Mouse (Mus musculus) midbrain, embryonic 16.5 days (tissue): ENCODE measurements at regions not wholly inside any gene's neighbourhood (a gene's known extent, or its start where the extent isn't known, plus 50 kb on each side); places are given as distances from the start of the nearest gene placed in this dataset.

Experiments
- ATAC-seq: fragments of 200-750 bp; cut with Nextera tagmentation; 2 replicates; pipeline ENCODE4 v1.8.0; 2017; ENCODE audit warnings: moderate TSS enrichment
- H3K27ac ChIP-seq: fragments of 300-500 bp; sonication (generic); 2 replicates; pipeline ENCODE4 v1.5.1; 2014; ENCODE audit warnings: mild to moderate bottlenecking, low read length, mixed read lengths
- H3K27me3 ChIP-seq: fragments of 300-500 bp; sonication (generic); 2 replicates; pipeline ENCODE4 v1.6.1; 2014; ENCODE audit warnings: low read depth, low read length, mixed read lengths; ENCODE audit not compliant: control insufficient read depth, insufficient read depth
- H3K36me3 ChIP-seq: fragments of 300-500 bp; sonication (generic); 2 replicates; pipeline ENCODE4 v1.6.1; 2014; ENCODE audit warnings: mild to moderate bottlenecking, low read length, moderate library complexity, mixed read lengths; ENCODE audit not compliant: control insufficient read depth, insufficient read depth
- H3K4me1 ChIP-seq: fragments of 300-500 bp; sonication (generic); 2 replicates; pipeline ENCODE4 v1.6.1; 2014; ENCODE audit warnings: mild to moderate bottlenecking, low read length, mixed read lengths; ENCODE audit not compliant: control insufficient read depth, insufficient read depth
- H3K4me2 ChIP-seq: fragments of 300-500 bp; sonication (generic); 2 replicates; pipeline ENCODE4 v1.6.1; 2014; ENCODE audit warnings: mild to moderate bottlenecking, low read length, mixed read lengths
- H3K4me3 ChIP-seq: fragments of 300-500 bp; sonication (generic); 2 replicates; pipeline ENCODE4 v1.5.1; 2014; ENCODE audit warnings: low read depth, mild to moderate bottlenecking, low read length, moderate library complexity, mixed read lengths
- H3K9ac ChIP-seq: fragments of 300-500 bp; sonication (generic); 2 replicates; pipeline ENCODE4 v1.6.1; 2014; ENCODE audit warnings: low read depth, low read length, mixed read lengths
- H3K9me3 ChIP-seq: fragments of 300-500 bp; sonication (generic); replicated peaks from 2 replicates; pipeline ENCODE4 v1.6.1; 2014; ENCODE audit warnings: mild to moderate bottlenecking, low read length, mixed read lengths; ENCODE audit not compliant: control insufficient read depth, poor library complexity, severe bottlenecking
- WGBS: fragments of 180-500 bp; shearing (Covaris S2); extraction: QIAGEN DNeasy Blood & Tissue Kit; methylation state at CpG from one replicate; pipeline ENCODE4 v1.1.7; 2014; 5-methylcytosine and 5-hydroxymethylcytosine counted together

GRCm38 (mm10) chr4:140385686-140386085, 139.1 kb upstream of the Igsf21 start:
- ATAC-seq, result no peak
- Histone ChIP-seq H3K4me2 (no peak overlapping the region), H3K36me3 (no peaks in the 10 kb centered on the region), H3K9me3 (no peaks in the 10 kb centered on the region), H3K27me3 (no peaks in the 10 kb centered on the region), H3K9ac (no peak overlapping the region), H3K27ac (no peak overlapping the region), H3K4me3 (no peak overlapping the region), H3K4me1 (peaks cover 15% of the 10 kb centered on the region)
- WGBS, result 56% methylated on average over 6 of the region's 6 CpGs

- Histone ChIP-seq H3K9me3 (no peaks in the 10 kb centered on the region), H3K4me3 (no peak overlapping the region), H3K4me1 (peaks cover 19% of the 10 kb centered on the region), H3K9ac (no peak overlapping the region), H3K27ac (no peak overlapping the region), H3K27me3 (no peaks in the 10 kb centered on the region), H3K4me2 (no peak overlapping the region), H3K36me3 (no peaks in the 10 kb centered on the region)
- ATAC-seq, result no peak
- 88% methylated on average over 14 of the region's 14 CpGs for WGBS
Observed at GRCm38 (mm10) chr4:140385226-140385625, 138.6 kb upstream of the Igsf21 start.

GRCm38 (mm10) chr4:140383596-140383995, 137.0 kb upstream of the Igsf21 start:
- Histone ChIP-seq H3K9ac (no peak overlapping the region), H3K4me1 (peaks cover 19% of the 10 kb centered on the region), H3K9me3 (no peaks in the 10 kb centered on the region), H3K4me3 (no peak overlapping the region), H3K27me3 (no peaks in the 10 kb centered on the region), H3K4me2 (no peak overlapping the region), H3K27ac (no peak overlapping the region), H3K36me3 (no peaks in the 10 kb centered on the region)
- 85% methylated on average over 7 of the region's 7 CpGs for WGBS
- ATAC-seq, result no peak

- 3% methylated on average over 13 of the region's 13 CpGs for WGBS
- H3K4me1 ChIP-seq, result peaks cover 13% of the 10 kb centered on the region
- no peaks in the 10 kb centered on the region for H3K9me3 ChIP-seq
- peak overlapping the region; percentile 7; the same call in 1 of the 2 replicates for H3K4me3 ChIP-seq
- H3K27me3 ChIP-seq, result peaks cover 4% of the 10 kb centered on the region; the same call in 1 of the 2 replicates
- H3K9ac ChIP-seq, result no peak overlapping the region
- H3K27ac ChIP-seq, result peak overlapping the region; percentile 58; the same call in 1 of the 2 replicates
- H3K4me2 ChIP-seq, result peak overlapping the region; percentile 33
- peak; percentile 61; the same call in 1 of the 2 replicates for ATAC-seq
- no peaks in the 10 kb centered on the region for H3K36me3 ChIP-seq
Observed at GRCm38 (mm10) chr4:140380733-140381132, 134.1 kb upstream of the Igsf21 start.

GRCm38 (mm10) chr4:140377941-140378340, 131.4 kb upstream of the Igsf21 start:
- H3K4me2 ChIP-seq, result no peak overlapping the region
- no peak for ATAC-seq
- no peak overlapping the region for H3K4me3 ChIP-seq
- peaks cover 4% of the 10 kb centered on the region; the same call in 1 of the 2 replicates for H3K27me3 ChIP-seq
- peaks cover 13% of the 10 kb centered on the region for H3K4me1 ChIP-seq
- 100% methylated on average over 1 of the region's 1 CpGs for WGBS
- no peak overlapping the region for H3K9ac ChIP-seq
- H3K9me3 ChIP-seq, result no peaks in the 10 kb centered on the region
- no peak overlapping the region for H3K27ac ChIP-seq
- H3K36me3 ChIP-seq, result no peaks in the 10 kb centered on the region

GRCm38 (mm10) chr4:140372586-140373325, 126.2 kb upstream of the Igsf21 start:
- Histone ChIP-seq H3K4me3 (no peak overlapping the region), H3K9me3 (no peaks in the 10 kb centered on the region), H3K4me1 (no peaks in the 10 kb centered on the region), H3K27me3 (peaks cover 4% of the 10 kb centered on the region; the same call in 1 of the 2 replicates), H3K36me3 (no peaks in the 10 kb centered on the region), H3K4me2 (no peak overlapping the region), H3K27ac (no peak overlapping the region), H3K9ac (no peak overlapping the region)
- 0 out of 2 replicates have a peak, but pooled peaks have one; percentile 61 for ATAC-seq
- WGBS, result 34% methylated on average over 11 of the region's 11 CpGs

GRCm38 (mm10) chr4:140371426-140372213, 125.0 kb upstream of the Igsf21 start:
- Histone ChIP-seq H3K27ac (no peak overlapping the region), H3K9ac (no peak overlapping the region), H3K4me2 (no peak overlapping the region), H3K27me3 (no peaks in the 10 kb centered on the region; the same call in 1 of the 2 replicates), H3K36me3 (no peaks in the 10 kb centered on the region), H3K4me1 (no peaks in the 10 kb centered on the region), H3K9me3 (no peaks in the 10 kb centered on the region), H3K4me3 (no peak overlapping the region)
- no peak for ATAC-seq
- 90% methylated on average over 20 of the region's 20 CpGs for WGBS

- Histone ChIP-seq H3K36me3 (no peaks in the 10 kb centered on the region), H3K4me2 (no peak overlapping the region), H3K9ac (no peak overlapping the region), H3K9me3 (no peaks in the 10 kb centered on the region), H3K4me1 (peaks cover 3% of the 10 kb centered on the region; the same call in 1 of the 2 replicates), H3K27ac (0 out of 2 replicates have a peak overlapping the region, but pooled peaks have one; percentile 6), H3K27me3 (no peaks in the 10 kb centered on the region; the same call in 1 of the 2 replicates), H3K4me3 (no peak overlapping the region)
- 33% methylated on average over 8 of the region's 8 CpGs for WGBS
- no peak for ATAC-seq
Observed at GRCm38 (mm10) chr4:140366975-140367680, 120.5 kb upstream of the Igsf21 start.
